Mouse (Mus musculus): ENCODE results near the gene Gsta3.
"Not testable (repeated sequence)": the region's sequence is repeated elsewhere in the genome, so short reads cannot be mapped to it uniquely, and the experiment has no call there.

Gsta3 gene

DNA sequence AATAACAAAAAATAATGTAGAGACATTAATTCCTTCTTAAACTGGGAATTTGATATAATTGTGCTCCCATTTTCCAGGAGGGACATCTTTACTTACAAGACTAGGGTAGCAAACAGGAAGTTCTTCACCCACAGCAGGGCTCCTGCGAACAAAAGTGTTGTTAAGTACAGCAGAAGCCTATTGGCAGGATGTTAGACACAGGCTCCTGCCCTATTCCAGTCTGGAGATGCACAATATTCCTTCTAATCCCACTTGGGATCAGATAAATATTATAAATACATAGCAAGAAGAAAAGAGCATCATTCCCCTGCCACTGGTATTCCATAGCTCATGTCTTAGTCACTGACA is 12.9 kb downstream of the Gsta3 start:
- no peak for DNase-seq (ENCODE audit: low spot score)

DNA sequence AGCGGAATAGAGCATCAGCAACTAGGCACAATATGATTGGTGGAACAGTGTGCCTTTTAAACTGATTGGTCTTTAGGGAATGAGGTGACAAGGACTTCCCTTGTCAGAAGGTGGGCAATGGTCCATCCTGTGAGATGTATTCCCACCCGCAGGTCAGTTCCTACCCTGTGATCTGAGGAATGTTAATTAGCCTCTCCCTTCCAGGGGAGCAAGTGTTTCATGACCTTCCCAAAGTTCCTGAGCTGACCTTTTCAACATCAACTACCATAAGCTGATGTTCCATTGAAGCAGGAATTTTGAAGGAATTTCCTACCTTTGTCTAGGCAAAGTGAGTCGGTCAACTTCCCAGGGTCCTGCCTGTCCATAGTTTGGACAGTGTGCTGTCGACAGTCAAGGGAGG is 13.5 kb downstream of the Gsta3 start:
- DNase-seq (ENCODE audit: low spot score): no peak

DNA sequence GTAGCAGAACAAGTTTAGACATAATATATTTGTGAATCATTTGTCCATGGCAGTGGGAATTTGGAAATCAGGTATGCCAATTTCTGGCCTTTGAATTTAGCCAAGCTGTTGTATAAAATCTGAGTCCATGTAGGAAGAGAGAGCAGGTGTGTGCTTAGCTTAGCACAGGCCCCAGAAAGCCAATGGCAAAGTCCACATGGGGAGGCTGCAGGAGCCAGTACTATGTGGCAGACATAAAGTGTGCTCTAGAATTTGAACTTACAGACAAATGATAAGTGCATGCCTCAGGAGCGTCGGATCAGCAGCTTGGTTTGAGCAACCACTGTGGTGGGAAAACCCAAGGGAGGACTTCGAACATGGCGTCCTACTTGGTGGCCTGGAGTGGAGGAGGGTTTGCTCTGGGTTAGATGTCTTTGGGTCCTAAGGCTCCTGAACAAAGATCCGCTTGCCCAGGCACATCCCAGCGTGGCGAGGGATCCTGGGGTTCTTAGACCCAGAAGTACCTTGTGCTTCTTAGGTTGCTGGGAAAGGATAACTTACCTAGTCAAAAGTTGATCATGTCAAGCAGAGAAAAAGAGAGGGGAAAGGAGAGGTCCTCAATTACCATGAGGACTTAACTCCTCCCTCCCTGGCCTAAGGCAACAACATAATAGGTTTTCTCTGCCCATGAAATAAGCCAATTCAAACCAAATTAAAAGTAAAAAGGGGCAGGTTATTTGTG is 15.4 kb downstream of the Gsta3 start:
- no peak for DNase-seq (ENCODE audit: low spot score)

DNA sequence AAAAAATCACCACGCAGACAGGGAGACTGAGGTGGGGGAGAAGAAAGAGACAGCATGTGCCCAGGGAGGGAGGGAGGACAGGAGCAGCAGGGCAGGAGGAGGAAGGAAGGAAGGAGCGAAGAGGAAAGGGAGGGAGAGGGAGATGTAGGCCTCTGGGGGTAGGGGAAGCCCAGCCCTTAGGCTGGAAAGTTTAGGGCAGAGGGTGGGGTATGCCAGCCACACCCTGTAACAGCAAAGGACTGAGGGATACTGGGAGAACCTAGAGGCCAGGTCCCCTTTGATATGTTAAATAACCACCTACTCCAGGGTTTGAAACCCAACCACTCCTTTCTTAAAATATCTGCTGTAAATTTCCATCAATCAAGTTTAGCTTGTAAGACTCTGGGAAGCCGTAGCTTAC is 16.0 kb downstream of the Gsta3 start:
- DNase-seq (ENCODE audit: low spot score): no peak

DNA sequence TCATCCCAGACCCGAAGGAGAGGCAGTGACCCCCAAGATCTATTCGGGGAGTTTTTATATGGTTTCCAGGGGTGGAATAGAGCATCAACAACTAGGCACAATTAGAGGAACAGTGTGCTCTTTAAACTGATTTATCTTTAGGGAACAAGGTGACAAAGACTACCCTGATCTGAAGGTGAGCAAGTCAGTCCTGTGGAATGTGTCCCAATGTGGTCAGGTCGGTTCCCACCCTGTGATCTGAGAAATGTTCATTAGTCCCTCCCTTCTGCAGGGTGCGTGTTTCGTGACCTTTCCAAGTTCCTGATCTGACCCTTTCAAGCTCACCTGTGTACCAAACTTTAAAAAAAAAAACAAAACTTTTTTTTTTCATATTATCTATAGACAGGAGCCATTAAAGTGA is 16.5 kb downstream of the Gsta3 start:
- no peak for DNase-seq (ENCODE audit: low spot score)

DNA sequence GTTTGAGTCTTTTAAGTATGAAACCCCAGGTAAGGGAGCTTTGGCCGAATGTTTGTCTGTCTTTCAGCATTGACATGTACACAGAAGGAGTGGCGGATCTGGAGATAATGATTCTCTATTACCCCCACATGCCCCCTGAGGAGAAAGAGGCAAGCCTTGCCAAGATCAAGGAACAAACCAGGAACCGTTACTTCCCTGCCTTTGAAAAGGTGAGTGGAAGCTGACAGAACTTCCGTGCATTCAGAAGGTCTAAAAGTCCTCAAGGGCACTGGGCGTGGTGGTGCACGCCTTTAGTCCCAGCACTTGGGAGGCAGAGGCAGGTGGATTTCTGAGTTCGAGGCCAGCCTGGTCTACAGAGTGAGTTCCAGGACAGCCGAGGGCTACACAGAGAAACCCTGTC is 19.6 kb downstream of the Gsta3 start:
- not testable (repeated sequence) for DNase-seq (ENCODE audit: low spot score)

DNA sequence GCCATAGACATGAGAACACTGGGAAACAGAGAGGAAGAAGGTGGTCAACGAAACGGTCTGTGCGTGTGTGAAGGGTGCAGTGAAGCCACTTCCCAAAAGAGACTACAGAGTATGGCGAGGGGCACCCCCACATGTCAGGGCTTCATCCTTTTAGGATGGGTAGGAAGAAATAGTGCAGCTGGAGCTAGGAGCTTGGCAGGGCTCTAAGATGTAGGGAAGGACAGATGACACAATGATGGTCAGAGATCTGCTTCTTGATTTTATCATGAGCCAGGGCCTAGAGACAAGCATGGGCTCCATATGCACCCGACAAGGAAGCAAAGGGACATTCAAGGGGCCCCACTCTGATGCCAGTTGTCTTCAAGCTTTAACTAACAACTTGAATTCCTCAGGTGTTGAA is 22.0 kb downstream of the Gsta3 start:
- no peak for DNase-seq (ENCODE audit: low spot score)

DNA sequence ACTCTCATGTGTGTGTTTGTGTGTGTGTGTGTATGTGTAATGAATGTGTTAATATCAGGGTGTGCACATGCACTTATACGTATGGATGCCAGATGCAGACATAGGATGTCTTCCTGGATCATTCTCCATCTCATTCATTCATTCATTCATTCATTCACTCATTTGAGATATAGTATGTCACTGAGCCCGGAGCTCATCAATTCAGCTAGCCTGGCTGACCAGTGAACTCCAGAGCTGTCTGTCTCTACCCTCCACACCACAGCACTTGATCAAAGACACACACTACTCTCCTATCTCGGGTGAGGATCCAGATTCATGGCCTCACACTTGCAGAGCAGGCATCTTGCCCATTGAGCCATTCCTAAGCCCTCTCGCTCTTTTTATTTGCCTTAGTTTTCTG is 23.6 kb downstream of the Gsta3 start:
- no peak for DNase-seq (ENCODE audit: low spot score)

DNA sequence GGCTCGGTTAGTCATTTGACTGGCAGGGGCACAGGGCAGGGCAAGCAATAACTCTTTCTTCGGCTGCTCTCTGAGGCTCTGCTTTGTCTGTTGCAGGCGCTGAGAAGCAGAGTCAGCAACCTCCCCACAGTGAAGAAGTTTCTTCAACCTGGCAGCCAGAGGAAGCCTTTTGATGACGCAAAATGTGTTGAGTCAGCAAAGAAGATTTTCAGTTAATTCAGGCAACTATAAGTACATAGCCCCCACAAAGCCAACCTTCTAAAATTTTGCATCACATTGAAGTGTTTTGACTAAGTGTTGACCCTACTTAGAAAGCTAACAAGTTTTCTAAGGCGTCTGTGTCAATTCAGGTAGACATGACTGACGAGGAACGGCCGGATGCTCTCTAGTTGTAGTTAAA is 24.4 kb downstream of the Gsta3 start:
- DNase-seq (ENCODE audit: low spot score): no peak

DNA sequence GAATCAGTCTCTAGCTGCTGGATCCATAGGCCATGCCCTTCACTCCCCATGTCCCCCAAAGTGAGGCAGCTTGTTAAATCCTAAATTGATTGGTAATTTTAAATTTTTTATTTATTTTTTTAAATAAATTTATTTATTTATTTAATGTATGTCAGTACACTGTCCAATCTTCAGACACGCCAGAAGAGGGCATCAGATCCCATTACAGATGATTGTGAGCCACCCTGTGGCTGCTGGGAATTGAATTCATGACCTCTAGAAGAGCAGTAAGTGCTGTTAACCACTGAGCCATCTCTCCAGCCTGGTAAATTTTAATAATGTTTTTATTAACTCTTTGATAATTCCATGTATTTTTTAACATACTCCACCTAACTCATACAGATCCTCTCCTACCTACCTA is 26.4 kb downstream of the Gsta3 start:
- DNase-seq (ENCODE audit: low spot score): no peak

DNA sequence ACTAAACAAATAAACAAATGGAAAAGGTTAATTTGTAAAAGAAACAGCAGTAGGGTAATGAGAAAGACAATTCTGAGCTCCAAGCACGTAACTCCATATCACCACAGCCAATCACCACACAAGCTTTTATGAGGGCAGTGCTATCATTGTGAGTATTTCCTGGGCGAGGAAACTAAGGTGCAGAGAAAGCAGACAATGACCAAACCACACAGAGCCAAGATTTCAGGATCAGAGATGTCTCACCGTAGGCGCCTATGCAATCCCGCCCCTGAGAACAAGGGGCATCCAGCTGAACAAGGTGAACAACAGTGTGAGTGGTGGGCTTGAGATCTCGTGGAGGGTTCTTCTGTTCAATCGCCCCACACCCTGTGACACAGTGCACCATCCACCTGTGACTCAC is 27.1 kb downstream of the Gsta3 start:
- DNase-seq (ENCODE audit: low spot score): not testable (repeated sequence)

DNA sequence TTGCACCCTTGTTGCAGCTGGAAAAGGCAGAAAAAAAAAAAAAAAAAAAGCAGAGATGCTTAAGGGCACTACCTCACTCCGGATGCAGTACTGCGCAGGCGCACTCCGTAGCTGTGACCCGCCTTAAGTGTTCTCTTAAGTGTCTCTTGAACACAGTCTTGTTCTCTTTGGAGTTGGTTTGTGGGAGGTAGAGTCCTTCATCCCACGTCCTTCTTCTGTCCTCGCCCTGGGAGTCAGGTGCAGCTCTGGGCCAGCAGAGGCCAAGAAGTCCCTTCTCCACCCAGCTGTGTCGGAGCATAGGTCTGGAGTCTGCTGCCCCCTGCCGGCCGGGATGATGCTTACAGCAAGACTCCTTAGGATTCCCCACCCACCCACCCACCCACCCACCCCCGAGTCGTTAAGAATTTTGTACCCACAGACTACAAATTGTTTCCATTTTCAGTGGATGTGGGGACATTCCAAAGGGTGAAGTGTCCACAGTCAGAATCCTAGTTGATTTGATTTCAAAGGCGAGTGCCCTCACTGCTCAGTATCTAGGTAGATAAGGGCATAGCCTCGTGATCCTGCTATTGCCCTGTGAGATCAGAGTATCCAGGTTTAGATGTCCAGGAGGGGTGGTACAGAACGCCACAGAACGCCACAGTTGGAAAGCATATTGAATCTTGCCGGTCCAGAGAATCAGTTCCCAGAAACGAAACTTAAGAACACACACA is 31.1 kb downstream of the Gsta3 start:
- DNase-seq (ENCODE audit: low spot score): peak; percentile 78

DNA sequence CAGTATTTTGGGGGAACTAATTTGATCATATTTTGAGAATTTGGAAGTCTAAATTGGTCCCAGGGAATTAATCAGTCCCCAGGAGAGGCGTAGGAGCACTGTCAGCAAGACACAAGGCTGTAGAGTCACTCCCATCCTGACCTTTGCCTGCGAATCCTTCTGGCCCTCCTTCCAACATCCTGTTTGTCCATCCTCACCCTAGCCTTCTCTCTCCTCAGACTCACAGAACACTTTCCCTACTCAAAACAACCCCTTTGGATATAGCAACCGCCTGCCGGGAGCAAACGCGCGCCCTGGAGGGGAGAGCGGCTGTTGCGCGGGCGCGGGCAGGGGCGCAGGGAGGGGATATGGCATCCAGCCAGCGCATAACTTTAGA is 31.7 kb downstream of the Gsta3 start:
- peak; percentile 31 for DNase-seq (ENCODE audit: low spot score)

DNA sequence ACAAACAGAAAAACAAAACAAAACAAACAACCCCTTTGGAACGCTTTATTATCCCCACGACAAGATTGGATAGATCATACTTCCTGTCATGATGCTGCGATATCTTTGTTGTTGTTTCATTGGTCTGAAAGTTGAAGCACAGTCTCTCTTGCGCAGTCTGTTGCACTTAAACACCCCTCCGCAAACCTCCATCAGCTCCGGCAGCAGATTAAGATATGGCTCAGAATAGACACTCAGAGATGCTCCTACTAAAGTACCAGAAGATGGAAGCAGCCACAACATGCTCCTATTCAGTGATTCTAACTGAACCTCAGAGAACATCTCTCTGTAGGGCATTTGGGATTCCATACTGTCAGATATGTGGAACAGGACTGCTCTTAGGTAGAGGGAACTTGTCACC is 32.7 kb downstream of the Gsta3 start:
- no peak for DNase-seq (ENCODE audit: low spot score)

DNA sequence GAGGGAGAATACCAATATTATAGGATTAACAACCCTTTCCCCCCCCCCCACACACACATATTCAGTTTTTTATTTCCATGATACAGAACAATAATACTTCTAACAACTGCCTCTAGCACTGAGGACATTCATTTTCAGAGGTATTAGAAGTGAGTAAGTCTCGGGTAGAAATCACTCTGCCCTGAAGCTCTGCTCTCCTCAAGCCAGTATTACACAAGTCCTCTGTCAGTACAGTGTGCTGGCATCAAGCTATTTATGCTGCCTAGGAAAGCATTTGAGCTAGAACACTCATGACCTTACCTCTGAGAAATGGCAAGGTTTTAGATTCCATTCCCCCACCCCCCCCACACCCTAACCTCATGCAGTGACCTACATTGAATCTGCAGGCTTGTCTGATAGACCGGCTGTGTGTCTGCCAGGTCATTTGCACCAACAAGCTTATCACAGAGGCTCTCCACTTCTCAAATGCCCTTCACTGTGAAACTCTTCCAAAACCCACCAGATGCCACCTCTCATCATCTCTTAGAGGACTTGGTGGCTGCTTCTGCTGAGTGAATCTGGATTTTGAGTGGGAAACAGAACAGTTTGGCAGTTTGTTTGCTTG is 34.1 kb downstream of the Gsta3 start:
- DNase-seq (ENCODE audit: low spot score): no peak

DNA sequence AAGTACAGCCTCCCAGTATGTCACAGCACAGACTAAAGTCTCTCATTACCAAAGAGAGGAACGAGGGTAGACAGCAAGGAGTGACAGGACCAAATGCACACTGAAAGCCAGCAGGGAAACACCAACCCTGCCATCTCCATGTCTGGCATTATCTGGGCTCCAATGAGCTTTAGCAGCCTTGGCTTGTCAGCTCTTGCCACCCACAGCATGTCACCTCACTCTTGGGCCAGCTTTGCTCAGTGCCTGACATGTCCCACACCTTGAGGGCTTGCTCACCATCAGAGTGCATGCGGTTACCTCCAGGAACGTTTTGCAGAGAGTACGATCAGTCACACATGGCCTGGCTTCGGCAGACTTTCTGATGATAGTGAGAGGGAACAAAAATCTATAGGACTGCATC is 35.0 kb downstream of the Gsta3 start:
- DNase-seq (ENCODE audit: low spot score): not testable (repeated sequence)

DNA sequence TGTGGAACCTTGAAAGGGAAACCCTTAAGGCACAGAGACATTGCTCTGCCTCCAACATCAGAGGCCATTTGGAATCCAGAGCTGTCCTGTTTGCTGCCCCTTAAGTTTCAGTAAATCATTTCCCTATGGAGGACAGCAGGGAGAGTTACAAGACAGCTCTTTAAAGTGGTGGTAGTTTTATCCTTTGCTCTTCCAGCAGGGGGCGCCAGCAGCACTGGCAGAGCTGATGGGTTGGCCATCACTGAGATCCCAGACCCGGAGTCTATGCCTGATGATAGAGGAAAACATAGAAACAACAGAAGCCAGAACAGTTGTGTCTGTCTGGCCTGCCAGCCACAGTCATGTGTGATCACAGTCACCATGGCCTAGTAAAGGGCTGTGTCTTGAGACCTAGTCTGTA is 35.8 kb downstream of the Gsta3 start:
- not testable (repeated sequence) for DNase-seq (ENCODE audit: low spot score)

DNA sequence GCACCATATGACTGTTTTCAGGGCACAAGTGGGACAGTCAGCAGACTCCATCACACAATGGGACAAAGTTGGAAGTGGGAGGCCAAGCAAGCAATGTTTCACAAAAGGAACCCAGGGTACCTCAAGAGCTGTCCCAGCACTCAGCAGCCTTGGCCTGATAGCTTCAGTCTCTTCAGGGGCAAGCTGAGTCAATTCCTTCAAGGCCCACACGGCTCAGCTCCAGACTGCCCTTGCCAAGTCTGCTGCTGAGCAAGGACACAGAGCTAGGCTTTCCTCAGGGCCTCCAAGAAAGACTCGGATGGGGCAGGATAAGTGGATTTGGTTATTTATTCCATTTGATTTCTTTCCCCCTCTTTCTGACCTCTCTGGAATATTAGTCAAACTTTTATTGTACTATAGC is 39.9 kb downstream of the Gsta3 start:
- DNase-seq (ENCODE audit: low spot score): peak; percentile 33

DNA sequence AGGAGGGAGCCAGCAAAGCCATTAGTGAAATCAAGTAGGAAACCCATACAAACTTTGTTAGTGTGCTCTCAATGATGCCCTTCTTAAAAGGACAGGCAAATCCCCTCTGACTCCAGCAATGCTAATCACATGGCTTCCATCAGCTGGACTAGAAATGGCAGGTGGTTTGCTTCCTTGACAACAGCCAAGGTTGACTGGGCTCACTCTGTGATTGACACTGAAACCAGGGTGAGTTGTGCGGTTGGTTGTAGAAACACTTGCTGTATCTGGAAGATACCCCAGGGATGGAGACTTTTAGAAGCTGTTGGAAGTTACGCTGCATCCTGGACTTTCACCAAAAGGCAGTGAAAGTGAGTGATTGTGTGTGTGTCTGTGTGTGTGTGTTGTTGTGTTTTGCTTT is 44.3 kb downstream of the Gsta3 start:
- DNase-seq (ENCODE audit: low spot score): not testable (repeated sequence)

DNA sequence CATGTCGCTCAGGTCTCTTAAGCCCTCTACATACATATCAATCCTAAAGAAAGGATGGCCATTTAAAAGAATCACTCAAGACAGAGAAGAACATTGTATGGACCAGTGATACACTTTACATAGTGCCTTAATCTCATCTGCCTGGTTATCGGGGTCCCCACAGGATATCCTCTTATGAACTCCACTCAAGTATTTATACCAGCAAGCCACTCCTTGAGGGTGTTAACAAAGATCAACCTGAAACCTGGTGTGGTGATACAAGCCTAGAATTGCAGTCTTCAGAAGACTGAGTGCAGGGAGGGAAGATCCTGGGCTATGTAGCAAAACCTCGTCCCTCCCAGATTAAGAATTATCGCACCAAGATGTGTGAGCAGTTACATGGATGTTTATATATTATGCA is 51.0 kb downstream of the Gsta3 start:
- DNase-seq (ENCODE audit: low spot score): no peak

DNA sequence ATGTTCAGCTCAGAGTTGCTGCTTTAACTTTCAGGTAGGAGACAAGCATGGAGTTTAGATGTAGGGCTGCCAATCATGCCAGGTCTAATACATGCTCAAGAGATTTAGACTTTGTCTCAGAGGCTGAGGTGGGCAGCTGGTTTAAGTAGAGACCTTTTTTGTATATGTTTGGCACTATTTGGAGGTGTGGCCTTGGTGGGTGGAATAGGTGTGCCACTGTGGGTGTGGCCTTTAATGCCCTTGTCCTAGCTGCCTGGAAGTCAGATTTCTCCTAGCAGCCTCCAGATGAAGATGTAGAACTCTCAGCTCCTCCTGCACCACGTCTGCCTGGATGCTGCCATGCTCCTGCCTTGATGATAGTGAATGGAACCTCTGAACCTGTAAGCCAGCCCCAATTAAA is 52.2 kb downstream of the Gsta3 start:
- DNase-seq (ENCODE audit: low spot score): no peak

DNA sequence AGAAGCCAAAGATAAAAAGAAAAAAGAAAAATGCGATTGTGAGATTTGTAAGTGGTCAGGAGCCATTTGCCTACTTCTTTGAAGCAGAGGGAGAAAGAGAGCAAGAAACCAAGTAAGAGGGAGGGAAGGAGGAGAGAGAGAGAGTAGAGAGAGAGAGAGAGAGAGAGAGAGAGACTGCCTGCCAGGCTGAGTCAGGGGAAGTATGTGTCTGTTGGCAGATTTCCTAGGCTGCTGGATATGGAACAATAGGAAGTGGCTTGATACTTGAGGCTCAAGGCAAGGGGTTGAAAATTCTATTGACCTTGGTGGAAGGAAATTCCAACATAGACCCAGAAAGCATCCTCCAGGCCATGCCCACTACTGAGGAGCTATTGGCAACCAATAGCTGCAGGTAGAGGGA is 55.8 kb downstream of the Gsta3 start:
- no peak for DNase-seq (ENCODE audit: low spot score)

DNA sequence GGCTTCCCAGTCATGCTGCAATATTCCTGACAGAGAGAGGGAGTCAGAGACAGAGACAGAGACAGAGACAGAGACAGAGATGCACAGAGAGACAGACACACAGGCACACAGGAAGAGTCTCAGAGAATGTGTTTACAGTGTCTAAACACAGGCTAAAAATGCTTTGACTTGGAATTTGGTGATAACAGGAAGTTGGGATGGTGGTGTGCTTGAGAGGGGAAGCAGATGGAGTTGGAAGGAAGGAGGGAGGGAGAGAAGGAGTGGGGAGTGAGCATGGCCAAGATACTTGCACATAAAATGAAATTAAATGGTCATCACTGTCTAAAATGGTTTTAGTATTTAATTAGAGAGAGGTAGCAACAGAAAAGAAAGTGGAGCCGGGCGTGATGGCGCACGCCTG is 57.7 kb downstream of the Gsta3 start:
- DNase-seq (ENCODE audit: low spot score): no peak

DNA sequence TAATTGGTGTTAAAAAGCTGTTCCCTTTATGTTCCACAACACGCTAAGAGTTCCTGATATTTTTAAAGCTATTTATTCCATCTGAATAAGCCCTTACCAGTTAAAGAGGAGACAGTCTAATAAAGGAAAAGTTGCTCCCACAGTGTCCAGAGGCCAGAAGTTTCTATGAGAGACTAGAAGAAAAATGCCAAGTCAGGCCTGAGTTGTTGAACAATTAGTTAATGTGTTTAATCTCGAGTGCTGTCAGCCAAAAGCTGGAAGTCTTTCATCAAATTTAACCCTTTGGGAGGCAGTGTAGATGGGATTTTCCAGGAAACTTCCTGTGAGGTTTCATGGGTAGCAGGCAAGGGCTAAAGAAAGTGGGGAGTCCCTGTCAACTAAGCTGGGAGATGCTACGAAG is 59.4 kb downstream of the Gsta3 start:
- DNase-seq (ENCODE audit: low spot score): no peak
